Mouse (Mus musculus) cerebellum, postnatal 25 days (tissue): Measurements from ENCODE around the gene Krt42.
"Not testable (repeated sequence)": the region's sequence is repeated elsewhere in the genome, so short reads cannot be mapped to it uniquely, and the experiment has no call there.

Experiments
- DNase-seq, 2 experiments: peaks; one replicate each; pipeline ENCODE4 v3.0.0; 2021; ENCODE audit warnings: mixed read lengths in 2 of 2

Krt42 gene

DNA sequence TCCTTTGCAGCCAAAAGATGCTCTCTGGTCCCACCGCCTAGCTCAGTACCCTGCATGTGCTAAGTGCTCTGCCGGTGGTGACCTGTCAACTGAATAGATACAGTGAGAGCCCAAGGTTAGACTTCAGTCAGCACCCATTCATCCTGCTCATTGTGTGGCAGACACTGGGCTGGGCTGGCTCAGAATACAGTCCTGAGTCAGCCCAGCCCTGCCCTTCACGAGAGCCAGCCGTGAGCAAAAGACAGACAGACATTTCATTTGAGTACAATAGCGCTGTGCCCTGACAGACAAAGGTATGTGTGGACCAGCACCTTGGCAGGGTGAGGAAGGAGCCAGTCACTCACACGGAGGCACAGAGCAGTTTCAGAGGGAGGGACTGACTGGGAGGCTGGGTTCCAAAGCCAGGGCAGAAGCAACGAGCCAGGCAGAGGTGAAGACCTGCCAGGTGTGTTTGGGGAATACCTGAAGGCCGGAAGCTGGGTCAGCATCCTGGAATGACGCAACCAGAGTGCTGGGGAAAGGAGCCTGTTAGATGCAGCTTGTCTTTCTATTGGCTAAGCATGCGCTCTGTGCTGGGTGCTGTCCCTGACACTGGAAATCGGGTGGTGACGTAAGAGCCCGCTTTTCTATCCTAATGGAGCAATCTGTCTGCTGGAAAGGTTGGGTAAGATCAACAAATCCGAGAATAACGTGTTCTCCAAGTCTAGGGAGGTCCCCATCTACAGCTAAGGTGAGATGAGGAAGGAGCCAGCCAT, 8.2 kb upstream of the Krt42 start:
- no peak for DNase-seq

DNA sequence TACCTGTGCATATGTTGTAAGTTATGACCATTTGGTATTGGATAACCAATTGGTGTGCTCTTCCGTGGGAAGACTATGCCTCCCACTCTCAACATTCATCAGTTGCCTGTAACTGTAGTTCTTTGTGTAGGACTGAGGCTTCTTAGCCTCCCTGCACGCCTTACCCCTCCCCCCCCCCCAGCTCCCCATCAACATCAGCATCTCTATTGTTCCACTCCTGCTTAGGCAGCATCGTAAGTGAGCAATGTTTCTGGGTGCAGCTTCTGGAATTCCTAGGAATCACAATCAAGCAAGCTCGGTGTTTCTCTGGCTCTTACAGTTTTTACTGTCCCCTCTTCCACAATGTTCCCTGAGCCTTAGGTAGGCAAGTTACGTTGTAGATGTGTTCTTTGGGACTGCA, 5.8 kb upstream of the Krt42 start:
- DNase-seq: no peak

DNA sequence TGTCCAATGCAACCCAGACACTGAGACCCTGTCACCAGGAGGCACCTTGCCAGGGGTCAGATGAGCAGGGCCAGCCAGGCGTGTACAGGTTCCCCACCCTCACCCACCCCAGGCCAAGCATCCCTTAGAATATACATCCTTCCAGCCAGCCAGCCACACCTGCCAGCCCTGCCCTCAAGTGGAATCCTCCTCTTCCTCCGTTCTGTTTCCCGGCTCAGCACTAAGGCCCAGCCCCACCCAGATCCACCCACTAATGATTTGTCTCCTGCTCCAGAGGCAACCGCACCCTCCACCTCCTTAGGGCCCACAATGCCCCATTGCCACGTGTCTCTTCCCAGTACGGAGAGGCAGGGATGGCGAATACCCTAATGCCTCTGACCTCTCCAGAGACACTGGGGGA, 5.0 kb upstream of the Krt42 start:
- no peak for DNase-seq

DNA sequence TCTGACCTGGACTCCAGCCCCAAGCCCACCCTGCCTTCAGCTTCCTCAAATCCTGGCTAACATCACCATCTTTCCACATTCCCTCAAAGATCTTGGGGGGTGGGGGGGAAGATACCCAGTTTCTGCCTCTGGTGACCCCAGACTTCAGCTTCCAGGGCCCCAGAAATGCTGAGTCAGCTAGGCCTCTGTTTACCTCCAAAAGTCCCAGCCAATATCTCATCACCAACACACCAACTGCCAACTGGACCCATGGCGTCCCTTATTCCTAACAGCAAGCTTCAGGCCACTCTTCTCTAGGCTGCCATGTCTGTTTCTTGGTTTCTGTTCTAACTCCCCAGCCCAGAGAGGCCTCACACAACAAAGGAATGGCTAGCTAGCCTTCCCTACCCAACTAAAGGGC, 2.2 kb upstream of the Krt42 start:
- no peak for DNase-seq

DNA sequence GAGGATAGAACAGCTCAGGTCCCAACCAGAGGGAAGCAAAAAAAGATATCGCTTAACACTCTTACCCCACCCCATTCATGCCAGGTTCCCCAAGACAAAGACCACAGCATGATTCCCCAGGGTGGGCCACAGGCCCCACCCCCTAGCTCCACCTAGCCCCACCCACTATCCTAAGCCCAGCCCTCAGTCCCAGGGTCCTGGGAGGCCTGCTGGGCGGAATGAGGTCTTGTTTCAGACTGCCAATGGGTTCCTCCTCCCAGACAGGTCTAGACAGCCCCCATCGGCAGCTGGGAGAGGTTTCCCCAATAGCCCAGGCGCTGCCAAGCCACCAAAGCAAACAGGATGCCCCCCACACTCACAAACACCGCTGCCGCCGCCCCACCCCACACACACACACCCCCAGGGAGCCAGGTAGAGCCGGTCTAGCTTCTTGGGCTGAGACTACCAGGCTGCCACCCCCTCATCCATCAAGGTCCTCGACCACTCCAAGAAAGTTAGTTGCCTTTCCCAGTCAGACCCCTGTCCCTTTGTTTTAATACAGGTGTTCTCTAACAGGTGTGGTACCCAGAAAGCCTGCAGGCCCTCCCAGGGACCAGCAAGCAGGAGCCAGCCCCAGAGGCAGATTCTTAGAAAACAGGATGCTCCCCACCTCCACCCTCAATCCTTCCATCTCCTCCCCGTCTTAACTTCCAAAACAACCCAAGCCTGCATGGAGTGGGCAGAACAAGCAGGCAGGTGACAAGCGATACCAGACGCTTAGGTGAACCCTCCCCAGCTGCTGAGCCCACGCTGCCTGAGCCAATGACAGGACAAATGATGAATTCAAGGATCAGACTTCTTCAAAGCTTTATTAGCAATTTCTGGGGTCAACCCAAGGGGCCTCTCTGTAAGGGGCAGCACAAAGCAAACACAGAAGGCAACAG, 7.4 kb downstream of the Krt42 start:
- DNase-seq: no peak

DNA sequence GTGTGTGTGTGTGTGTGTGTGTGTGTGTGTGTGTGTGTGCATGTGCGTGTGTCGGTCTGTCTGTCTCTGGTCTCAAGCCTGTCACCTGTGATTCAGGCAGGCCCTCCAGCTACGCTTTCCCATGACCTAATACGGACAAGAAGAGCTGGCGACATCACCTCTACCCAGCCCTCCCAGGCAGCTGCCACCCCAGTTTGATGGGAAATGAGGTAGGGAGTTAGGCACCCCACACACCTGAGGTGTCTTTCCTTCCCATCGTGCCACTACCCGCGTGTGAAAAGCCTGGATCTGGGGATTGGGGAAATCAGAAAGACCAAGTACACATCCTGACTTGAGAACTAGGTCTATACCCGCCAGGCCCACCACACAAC, 8.5 kb downstream of the Krt42 start:
- no peak for DNase-seq

DNA sequence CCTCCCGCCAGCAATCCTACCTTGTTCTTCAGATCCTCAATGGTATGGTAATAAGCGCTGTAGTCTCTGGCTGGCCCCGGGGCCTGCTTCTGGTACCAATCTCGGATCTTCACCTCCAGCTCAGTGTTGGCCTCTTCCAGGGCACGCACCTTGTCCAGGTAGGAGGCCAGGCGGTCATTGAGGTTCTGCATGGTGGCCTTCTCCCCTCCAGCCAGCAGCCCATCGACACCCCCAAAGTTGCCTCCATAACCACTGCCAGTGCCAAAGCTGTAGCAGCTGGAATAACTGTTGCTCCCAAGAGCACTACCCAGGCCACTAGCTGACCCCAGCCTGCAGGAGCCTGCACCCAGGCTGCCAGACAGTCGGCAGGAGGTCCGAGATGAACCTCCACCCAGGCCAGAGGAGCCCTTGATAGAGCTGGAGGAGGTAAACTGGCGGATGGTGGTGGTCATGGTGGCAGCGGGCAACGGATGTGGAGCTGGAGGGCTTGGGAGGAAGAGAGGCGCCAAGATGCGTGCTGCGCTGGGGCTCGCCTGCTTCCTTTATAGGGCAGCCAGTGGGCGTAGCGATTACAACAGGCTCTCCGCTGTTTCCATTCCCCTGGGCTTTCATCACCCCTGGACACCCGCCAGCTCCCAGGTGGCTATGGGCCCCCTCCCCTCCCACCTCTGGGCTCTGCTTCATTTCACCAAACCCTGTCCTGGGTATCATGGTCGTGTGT, 9.0 kb downstream of the Krt42 start, which contains the start of gene Krt17:
Gene Krt17 (minus strand): TSS at position 516 of the 721 bp plus-strand sequence.
- no peak for DNase-seq

DNA sequence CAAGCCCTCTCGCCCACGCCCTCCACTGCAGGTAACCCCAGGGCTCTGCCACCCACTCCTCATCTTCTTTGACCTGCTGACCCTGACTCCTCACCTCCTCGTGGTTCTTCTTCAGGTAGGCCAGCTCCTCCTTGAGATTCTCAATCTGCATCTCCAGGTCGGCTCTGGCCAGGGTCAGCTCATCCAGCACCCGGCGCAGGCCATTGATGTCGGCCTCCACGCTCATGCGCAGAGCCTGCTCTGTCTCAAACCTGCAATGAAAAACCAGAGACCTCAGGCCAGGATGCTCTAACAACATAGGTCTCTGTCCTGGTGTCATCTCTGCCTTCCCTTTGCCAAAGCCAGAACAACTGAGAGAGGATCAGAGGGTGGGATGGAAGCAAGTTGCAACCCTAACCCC, 10.6 kb downstream of the Krt42 start:
- no peak for DNase-seq

DNA sequence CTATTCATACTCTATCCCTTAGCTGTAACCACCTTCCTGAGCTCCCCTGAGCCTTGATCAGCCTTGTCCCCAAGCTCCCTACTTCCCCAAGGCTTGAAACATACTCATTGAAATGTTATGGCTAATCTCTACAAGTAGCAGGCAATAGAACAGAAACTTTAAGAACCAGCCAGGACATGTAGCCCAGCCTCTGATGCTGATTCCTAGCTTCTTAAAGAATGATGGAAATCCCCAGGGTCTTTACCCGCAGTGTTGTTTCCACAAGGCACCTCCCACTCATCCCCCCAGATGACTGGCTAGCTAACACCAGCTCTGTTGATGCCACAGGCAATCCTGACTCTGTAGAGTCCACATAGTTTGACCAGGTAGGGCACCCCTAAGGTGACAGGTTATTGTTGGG, 11.7 kb downstream of the Krt42 start:
- DNase-seq: no peak

DNA sequence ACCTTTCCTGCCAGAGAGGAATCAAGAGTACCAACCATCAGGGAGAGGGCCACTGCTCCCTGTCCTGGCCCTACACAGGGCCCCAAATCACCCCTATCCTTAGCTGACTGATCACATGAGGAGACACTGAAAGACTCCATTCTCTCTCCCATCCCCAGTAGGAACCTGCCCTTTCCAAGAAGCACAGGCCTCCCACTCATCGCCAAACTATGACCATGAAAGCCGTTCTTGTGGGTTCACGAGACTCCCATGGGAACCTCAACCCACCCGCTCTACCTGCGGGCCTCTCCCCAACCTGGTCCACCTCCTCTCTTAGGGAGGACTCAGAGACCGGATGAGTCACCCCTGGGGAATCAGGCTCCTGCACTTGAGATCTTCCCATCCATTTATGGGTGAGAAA, 14.2 kb downstream of the Krt42 start:
- no peak for DNase-seq

DNA sequence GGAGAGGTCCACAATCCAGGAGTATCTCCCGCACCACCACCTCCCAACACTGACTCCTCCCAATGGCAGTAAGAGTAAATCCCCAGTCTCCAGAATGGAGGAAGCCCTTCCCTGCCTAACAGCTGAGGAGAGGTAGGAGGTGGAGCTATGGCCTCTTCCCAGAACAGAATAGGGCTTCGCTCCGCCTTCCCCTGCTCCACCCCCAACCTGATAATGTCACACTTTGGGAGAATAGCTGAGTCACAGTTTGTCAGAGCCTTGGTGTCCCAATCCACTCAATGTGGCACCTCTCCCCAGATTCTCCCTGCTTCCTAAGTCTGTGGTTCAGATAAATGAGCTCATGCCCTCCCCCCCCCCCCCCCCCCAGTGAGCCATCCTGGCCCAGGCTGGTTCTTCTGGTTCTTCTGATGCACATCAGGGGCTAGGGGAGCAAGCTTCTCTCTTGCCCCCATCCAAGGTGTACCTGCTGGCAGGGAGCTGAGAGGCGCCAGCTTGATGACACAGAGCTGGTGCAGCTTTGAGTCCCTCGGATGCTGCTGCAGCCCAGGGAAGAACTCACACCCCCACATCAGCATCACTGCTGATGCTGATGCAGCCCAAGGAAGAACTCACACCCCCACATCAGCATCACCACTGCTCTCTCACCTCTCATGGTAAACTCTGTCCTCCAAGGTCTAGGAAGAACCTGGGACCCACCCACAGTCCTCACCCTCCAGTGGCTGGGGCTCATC, 15.1 kb downstream of the Krt42 start:
- DNase-seq: no peak

DNA sequence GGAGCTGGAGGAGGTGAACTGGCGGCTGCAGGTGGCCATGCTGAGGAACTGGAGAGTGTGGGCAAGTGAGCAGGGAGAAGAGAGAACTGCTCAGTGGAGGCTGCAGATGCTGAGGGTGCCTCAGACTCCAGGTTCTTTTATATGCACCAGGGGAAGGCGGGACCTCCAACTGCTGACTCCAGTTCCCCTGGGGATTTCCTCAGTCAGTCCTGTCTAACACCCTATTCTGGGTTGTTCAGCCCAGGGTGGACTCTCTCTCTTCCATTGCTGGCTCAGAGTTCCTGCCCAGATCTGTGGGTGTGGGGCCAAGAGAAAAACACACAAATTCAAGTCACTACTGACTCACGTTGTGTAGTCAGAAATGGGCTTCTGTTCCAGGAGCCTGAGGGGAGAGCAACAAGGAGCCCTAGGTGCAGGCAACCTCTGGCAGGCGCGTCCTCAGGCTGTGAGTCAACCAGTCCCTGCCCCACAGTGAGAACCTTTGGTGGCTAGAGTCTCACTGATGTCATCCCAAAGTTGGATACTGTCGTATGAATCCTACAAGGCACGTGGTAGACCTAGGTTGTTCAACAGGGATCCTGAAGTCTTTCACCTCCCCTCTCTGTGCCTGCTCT, 20.7 kb downstream of the Krt42 start, which contains the start of gene Krt16:
Gene Krt16 (minus strand): TSS at position 51 of the 614 bp plus-strand sequence.
- DNase-seq: no peak

DNA sequence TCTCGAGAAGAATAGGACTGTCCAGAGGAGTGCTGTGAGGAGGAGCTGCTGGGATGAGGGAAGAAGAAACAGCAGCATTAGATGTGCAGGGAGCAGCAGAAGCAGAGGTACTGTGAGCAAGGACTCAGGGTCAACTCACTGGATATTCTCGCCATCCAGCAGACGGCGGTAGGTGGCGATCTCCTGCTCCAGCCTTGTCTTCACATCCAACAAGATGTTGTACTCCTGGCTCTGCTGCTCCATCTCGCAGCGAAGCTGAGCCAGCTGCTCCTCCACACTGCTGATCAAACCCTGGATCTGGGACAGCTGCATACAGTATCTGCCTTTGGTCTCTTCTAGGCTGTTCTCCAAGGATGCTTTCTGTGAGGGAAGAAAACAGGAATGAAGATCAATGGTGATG, 23.2 kb downstream of the Krt42 start:
- not testable (repeated sequence) for DNase-seq

DNA sequence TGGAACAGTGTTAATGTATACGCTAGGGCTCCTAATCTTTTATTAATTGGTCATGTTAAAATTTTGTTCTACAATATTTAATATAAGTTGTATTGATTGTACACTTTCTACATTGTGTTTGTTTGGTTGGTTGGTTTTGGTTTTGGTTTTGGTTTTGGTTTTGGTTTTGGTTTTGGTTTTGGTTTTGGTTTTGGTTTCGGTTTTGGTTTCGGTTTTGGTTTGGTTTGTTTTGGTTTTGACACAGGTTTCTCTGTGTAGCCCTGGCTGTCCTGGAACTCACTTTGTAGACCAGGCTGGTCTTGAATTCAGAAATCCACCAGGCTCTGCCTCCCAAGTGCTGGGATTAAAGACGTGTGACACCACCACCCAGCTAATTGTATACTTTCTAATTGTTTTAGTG, 29.4 kb downstream of the Krt42 start:
- DNase-seq: not testable (repeated sequence)

DNA sequence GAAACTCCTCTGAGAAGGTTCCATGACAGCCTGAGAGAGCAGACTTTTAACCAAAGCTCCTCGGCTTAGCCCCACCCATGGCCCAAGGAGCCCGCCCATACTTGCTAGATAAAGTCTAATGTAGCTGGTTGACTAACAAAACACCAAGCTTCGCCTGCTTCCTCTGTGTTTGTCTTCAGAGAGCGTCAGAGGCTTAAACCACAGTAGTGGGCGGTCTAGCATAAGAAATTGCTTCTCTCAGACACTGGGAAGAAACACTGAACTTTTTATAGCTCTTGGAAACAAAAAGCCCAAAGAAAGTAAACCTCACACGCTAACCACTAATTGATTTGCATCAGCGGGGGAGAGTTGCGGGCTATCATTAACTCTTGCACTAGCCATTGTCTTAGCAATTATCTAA, 47.9 kb downstream of the Krt42 start:
- DNase-seq: no peak

DNA sequence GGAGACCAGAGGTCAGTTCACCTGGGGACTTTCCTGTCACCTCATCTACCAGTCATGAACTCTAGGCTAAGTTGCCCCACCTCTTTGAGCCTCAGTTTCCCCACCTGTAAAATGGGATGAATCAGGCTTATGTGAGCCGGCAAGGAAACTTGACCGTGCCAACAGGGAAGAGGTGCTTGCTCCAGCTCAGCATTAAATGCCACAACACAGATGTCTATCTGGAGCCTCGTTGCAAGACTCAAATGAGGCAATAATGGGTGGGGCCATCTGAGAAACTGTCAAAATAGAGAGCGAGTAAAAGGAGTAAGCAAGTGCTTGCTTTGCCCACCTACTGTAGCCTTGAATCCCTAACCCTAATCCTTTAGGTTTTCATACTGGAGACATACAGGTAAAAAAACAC, 50.4 kb downstream of the Krt42 start:
- DNase-seq: no peak
